Mouse (Mus musculus) regulatory T cell (primary cell): Measurements from ENCODE around the gene Ttc34.

ENCODE experiments used
- in situ Hi-C: fragments of 300-600 bp; cut with MboI, MseI; formaldehyde crosslinking; loops from one replicate; pipeline ENCODE4 v1.15.1; 2025; ENCODE audit warnings: high pct_unique_total_duplicates

Ttc34 gene

DNA sequence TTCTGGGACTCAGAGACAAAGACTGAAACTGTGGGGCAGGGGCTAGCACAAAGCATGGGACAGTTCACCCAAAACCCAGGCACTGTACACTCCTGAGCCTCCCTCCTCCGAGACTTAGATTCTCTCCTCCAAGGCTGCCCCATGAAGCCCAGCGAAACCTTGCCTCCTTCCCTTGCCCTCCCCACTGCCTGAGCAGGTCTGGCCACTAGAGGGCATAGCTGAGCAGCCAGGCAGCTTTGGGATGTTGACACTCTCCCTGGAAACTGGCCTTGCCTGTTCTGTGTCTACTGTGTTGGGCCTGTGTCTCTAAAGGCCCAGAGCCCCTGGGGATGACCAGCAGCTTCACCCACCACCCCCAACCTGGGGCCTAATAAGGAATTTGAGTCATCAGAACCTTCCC is at the start of gene Ttc34:
Gene Ttc34 (plus strand): TSS at position 290 of the 400 bp plus-strand sequence.
- in situ Hi-C loops, result no loop called here

DNA sequence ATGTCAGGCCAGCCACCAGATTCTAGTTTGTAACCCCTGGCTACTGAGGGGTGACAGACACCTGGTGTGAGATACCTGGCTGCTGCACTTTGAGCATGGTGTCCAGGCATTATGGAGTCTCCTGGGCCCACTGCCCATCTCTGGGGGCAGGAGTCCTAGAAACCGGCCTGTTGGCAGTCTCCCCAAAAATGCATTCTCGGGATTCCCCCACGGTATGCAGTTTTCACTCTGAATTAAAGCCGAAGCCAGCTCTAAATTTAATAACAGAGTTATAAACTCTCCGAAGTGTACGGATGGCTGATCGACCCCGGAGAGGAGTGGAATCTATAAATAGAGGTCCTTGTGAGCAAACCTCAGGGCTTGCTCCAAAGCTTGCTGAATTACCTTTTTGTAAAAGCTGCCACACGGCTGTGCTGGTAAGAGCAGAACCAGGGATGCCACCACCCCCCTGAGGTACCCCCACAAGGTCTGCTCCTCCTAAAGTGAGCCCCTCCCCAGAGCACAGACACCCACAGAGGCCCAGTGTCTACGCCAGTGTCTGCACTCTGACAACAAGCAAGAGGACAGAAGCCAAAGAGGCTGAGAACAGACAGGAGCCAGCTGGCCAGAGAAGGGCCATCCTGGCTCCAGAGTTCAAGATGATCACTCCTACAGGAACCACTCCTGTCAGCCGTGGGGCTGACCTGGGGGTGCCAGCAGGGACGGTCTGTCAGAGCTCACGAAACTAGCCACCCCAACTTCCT is 49.1 kb upstream of the Ttc34 start:
- in situ Hi-C loops, result no loop called here

DNA sequence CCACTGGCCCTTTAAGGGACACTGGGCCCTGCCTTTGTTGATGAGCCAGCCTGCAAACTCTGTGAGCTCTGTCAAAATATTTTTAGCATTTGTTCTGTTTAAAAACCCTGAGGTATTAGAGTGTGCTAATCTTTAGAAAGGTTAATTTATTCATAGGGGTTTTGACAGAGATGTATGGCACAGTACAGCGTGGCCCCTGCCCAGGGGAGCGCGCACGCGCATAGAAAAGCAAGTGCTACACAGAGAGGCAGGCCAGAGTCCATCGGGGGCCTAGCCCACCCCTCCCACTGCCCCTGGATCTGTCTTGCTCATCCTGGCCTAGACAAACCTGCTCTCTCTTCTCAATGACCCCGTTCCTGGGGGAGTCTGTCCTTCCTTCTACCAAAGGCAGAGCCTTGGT is 45.4 kb upstream of the Ttc34 start:
- in situ Hi-C loops, result no loop called here

DNA sequence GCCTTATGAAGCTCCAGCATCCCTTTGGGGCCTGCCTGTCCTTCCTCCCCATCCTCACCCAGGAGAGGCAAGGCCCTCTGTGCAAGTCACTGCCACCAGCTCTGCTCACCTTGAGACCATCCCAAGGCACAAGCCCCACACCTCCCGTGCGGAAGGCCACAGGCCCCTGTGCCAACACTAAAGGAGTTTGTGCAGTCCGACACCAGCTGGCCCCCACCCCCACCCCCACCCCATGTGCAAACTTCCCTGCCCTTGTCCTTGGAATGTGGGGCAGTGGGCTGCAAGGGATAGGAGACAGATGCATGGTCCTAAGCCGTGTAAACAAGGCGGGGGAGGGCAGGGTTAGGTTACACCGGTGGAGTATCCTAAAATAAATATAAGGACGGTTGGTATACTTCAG is 43.8 kb upstream of the Ttc34 start:
- in situ Hi-C loops, result no loop called here

DNA sequence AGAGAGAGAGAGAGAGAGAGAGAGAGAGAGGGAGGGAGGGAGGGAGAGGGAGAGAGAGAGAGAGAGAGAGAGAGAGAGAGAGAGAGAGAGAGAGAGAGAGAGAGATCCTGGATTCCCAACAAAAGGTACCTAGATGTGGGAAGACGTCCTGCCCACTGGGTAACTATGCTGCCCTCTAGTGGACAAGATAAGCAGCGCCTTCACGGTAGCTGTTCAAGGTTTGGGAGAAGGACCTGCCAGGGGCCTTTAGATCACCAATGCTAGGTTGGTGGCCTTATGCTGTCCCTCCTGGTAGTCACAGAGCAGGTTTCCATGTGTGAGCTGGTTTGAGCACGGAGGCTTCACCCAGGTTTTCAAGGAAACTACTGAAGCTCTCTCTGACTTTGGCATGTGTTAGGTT is 39.4 kb upstream of the Ttc34 start:
- in situ Hi-C loops, result no loop called here

DNA sequence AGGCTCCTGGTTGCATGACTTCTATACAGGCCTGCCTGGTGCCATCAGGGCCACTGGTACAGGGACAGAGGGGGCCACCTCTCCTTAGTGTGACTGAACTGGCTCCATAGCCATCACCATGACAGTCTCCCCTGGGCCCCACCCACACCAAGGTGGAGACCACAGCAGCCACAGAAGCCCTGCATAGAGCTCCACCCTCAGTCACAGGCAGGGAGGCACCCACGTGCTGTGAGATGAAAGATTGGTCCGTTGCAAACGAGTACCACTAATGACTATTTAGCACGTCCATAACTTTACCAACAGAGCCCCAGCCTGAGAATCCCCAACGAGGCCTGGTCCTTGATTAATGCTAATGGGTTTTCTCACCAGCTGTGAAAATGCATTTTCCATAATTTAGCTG is 36.7 kb upstream of the Ttc34 start:
- in situ Hi-C loops, result no loop called here

DNA sequence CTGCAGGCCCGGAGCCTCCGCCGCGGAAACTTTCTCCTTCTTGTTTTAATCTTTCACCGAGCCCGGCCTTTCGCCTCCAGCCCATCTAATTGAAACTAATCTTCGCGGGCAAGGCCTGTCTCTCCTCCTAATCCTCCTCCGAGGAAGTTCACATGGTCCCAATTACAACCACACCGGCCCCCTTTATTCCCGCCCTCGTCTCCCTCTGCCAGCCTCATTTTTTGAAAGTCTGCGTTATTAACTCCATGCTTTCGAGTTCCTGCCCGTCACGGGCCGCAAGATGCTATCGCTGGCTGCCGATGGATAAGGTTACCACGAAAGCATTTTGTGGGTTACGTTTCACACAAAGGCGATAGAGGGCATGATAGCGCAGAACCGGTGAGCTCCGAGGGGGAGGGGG is 35.0 kb upstream of the Ttc34 start:
- in situ Hi-C loops, result no loop called here

DNA sequence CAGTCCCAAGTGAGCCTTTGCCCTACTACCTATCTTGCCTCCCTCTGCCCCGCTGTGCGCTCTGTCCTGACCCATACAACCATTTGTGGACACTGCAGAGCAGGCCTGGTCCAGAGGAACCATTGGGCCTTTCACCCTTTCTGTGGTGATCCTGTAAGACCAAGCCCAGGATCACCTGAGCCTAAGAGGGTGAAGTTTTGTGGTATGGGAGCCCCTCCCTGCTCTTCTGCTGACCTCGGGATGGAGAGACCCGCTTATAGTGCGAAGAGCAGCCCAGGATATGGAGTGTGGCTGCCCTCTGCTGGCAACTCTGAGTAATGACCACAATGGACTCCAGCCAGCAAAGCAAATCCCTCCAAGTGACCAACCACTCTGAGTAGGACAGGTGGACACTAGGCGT is 11.6 kb upstream of the Ttc34 start:
- in situ Hi-C loops, result no loop called here

DNA sequence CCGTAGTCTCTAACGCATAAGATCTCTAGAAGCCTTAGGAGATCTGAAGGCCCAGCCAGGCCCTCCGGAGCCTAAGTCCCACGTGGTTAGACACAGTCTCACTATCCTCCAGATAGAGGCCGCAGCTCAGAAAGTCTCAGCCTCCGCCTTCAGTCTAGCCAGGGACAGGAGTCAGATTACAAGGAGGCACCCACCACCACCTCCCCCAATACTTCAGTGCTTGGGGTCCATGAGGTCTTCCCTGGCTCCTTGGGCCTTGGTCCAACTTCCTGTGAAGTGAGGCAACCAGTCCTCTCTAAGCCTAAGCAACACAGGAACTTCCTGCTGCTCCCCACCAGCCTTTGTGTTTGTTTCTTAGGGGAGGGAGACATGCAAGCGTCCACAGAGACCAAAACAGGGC is 11.0 kb upstream of the Ttc34 start:
- in situ Hi-C loops, result no loop called here

DNA sequence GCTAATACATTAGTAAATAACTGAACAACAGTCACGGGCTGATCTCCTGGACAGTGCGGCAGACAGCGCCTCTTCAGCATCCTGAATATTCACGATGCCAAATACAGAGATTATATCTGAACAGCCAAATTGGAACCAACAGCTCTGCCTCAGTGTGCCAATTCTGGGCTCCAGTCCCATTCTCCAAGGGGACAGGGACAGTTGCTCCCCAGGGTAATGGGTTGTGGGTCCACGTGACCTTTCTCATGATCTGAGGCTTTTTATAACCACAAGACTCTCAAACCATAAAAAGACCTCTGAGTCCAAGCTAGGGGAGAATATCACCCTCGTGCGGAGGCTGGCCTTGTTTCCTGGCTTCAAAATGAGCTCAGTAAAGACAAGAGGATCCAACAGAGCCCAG is 10.1 kb upstream of the Ttc34 start:
- in situ Hi-C loops, result no loop called here

DNA sequence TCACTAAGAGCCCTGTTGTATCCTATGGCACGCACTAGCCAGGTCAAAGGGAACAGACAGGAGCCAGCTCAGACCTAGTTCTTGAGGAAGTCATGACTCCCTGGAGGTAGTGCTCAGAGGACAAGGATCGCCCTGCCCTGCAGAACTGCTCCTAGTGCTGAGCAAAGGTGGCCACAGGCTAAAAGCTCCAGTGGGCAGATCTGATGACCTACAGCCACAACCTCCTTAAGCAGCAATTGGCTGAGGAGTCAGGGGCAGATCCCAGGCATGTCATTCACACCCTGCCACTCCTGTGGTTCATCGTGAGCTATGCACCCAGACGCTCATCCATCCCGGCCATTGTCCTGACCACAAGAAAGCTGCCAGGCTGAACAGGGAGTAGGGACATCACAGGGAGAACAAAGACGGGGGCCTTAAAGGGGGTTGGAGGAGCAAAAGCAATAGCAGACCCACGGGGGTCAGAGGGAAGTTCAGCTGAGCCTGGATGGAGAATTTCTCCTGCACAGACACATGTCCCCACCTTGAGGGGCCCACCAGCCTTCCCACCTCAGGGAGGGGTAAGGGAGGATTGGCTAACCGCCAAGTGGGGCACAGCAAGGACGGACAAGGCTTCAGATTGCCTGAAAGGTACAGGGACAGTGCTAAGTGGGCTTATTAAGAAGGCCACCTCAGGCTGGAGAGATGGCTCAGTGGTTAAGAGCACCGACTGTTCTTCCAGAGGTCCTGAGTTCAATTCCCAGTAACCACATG is 9.2 kb upstream of the Ttc34 start:
- in situ Hi-C loops, result no loop called here

DNA sequence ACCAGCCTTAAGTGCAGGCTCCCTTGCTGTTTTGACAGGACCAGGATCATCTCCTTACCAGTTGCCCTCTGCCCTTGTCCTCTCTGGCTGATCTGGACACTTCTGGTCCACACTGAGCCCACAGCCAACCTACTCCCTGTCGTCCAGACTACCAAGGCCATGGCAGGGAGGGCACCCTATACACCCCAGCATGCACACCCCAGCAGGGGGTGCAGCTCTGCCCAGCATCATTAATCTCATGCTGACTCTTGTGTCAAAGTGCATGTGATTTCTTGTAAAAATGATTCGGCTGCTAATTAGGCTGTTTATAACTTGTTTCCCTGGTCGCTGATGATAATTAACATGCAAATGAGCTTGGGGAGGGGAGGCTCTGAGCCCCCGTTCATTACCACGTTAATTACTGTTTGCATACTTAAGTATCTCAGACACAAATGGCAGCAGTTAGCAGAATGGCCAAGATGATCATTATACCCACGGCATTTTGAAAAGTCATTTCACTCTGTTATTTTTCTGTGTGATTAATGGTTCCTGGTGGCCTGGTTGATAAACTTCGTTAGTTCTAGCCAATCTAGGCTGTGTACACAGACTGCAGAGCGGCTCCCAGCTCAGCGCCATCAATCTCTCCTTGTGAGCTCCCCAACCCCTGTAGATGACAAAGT is 5.2 kb upstream of the Ttc34 start:
- in situ Hi-C loops, result no loop called here

DNA sequence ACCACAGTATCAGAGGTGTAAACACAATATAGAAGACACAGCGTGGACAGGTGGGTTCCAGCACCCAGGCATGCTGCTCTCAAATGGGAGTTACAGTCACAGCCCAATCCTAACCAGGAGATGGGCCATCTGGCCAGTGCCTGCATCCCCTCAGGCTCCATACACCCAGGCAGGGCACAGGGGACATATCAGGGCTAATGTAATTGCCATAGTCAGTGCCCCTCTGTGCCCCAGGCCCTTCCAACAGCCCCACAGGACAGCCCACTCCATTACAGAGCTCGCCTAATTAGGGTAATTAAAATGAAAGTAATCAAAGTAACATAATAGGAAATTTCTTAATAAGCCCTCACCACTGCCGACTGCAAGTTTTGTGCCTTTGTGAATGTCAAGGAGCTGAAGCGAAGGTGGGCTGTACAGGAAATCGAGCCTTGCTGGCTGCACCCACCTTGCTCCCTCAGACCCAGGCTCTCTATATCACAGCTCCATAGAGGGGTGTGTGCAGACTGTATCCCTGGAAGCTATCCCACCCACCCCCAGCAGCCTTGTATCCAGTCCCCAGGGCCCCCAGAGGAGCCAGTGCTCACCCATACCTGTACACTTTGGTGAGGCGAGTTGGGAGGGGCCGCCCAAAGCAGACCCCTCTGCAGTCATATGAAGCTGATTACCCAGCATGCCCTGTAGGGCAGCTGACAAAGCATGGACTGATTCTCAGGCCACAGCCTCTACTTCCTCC is 910 bp upstream of the Ttc34 start:
- in situ Hi-C loops, result no loop called here

DNA sequence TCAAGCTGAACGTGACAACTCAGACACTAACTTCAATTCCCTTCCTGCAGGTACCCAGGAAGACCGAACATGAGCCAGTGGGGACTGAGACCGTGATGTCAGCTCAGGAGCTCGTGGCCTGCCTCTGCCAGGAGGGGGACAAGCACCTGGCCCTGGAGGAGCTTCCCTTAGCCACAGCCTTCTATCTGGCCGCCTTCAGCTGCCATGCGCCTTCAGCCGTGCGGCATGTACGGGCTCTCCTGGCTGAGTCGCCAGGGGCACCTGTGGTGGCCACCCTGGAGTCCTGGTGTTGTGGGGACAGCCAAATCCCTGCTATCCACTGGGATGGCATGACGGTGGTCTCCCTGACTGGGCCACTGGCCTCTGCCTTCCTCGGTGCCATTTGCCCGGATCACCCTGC is 1.5 kb downstream of the Ttc34 start:
- in situ Hi-C loops, result no loop called here

DNA sequence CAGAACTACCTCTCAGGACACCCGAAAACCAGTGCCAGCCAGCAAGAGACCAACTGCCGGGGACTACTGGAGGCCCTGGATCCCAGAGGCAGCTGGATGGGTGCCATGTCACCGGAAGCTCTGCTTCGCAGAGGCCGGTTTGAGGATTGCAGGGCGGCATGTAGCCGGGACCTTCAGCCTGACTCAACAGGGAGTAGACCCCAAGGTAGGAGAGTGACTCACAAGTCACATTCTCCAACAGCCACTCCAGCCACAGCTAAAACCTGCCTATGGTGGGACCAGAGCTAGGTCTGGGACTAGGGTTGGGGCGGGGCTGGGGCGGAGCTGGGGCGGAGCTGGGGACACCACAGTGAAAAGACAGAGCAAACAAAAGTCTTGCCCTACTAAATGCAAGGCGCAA is 2.1 kb downstream of the Ttc34 start:
- in situ Hi-C loops, result no loop called here

DNA sequence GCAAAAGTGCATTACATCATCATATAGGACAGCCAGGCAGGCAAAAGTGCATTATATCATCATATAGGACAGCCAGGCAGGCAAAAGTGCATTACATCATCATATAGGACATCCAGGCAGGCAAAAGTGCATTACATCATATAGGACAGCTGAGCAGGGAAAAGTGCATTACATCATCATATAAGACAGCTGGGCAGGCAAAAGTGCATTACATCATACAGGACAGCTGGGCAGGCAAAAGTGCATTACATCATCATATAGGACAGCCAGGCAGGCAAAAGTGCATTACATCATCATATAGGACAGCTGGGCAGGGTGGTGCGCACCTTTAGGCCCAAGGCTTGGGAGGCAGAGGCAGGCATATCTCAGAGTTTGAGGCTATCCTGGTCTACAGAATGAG is 15.4 kb downstream of the Ttc34 start:
- in situ Hi-C loops, result no loop called here

DNA sequence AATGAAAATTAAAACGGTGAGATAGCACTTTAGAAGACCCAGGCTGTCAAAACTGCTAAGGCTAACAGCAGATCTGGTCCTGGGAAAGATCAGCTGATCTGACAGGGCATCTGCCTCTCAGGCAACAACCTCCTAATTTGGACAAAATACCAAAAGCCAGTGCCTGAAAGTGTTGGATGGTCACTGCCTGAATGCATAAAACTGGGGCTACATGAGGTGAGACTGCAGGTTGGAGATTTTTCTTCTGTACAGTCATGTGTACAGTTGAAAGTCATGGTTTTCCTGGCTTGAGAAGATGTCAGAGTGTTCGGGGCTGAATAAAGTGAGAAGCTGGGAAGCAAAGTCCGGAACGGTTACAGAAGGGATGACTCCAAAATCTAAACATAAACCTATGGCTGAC is 16.6 kb downstream of the Ttc34 start:
- in situ Hi-C loops, result no loop called here

DNA sequence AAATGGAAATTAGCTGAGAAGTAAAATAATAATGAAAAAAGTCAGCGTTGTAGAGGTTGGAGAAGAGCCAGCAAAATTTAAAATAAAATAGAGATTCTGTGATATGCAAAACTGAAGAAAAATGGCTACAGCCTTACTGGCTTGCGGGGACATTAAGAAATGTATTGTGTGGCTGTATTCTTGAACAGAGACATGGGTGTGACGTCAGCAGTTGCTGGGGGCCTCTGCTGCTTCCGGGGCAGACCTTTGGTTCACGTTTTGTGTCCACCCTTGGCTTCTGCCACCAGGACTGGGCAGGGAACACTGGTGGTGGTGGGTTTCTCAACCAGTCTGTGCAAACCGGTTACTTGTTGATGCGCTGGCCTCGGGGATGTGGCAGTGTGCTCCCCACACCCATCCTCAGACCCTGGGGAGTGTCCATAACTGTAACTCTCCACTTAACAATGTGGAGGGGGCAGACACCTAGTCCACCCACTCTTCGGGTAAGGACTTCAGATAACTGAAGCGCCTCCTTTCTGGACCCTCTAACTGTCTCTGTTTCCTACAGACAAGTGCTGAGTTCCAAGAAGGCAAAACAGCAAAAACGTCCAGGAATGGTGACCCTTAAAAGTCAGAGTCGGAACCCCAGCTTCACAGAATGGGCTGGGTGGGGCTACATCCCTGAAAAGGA is 17.6 kb downstream of the Ttc34 start:
- in situ Hi-C loops, result no loop called here

DNA sequence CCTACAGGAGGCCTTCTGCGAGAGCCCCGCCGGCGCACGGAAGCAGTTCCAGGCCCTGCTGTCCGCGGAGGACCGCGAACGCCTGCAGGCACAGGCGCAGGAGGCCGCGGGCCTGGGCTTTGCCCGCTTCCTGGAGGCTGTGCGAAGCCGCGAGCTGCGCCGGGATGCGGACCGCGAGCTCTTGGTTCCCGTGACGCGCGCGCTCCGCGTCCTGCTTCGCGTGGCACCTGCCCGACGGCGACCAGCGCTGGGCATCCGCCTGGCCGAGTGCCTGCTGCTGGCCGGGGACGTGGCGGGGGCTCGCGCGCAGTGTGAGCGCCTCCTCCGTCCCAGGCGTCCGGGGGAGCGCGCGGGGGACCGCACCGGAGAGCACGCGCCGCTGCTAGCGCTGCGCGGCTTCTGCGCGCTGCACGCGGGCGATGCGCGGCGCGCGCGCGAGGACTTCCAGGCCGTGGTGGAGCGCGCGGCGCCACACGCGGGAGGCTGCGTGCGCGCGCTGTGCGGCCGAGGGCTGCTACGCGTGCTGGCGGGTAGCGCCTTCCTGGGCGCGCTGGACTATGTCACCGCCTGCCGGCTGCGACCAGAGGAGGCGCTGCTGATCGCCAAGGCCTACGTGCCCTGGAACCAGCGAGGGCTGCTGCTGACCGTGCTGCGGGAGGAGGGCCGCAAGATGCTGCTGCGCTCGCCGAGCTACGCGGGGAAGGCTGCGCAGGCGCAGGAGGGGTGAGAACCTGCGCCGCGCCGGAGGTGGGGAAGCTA is 18.6 kb downstream of the Ttc34 start:
- in situ Hi-C loops, result no loop called here

DNA sequence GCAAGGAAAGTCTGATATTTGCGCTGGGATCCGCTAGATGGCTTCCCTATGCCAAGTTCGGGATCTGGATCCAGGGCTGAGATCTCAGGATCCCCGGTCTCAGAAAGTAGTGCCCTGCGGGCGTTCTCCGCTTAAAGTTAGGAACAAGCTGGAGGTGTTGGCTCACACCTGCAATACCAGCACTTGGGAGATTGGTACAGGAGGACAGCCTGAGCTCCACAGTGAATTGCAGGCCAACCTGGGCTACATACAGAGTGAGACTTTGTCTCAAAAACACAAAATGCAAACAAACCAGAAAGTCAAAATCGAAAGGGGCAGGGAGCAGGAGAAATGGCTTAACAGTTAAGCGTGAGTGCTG is 19.2 kb downstream of the Ttc34 start:
- in situ Hi-C loops, result no loop called here

DNA sequence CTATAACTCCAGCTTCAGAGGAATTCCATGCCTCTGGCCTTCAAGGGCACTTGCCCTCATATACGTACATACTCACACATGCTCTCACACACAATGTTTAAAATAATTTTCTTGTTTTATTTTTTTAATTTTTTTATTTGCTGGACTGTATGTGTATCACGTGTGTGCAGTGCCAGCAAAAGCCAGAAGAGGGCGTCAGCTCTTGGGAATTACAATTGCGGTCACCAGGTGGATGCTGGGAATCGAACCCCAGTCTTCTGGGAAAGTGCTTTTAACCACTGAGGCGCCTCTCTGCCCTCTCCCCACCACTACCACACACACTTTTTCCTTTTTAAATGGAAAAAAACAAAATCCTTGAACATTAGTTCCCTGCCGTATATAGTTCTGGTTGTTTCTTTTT is 19.6 kb downstream of the Ttc34 start:
- in situ Hi-C loops, result no loop called here
